Mouse (Mus musculus) C2C12 (cell line): ENCODE data around the gene Rbfox3.

Experiments
- CTCF ChIP-seq: IDR thresholded peaks from one replicate; pipeline ENCODE4 v1.5.1; 2011; ENCODE audit not compliant: control insufficient read depth, insufficient read depth, insufficient read length
- MYOD1 ChIP-seq: IDR thresholded peaks from one replicate; pipeline ENCODE4 v1.6.1; 2011; ENCODE audit warnings: low read depth; ENCODE audit not compliant: control insufficient read depth, insufficient read length
- MYOG ChIP-seq: IDR thresholded peaks from one replicate; pipeline ENCODE4 v1.6.1; 2011; ENCODE audit not compliant: control insufficient read depth, insufficient read length; ENCODE audit errors: extremely low read depth

GRCm38 (mm10) chr11:118459051-118459450 is 452.3 kb downstream of the Rbfox3 start:
- no peak for TF ChIP-seq CTCF
- no peak for TF ChIP-seq MYOD1
- no peak for TF ChIP-seq MYOG
